8 mouse cellular contexts compared by ENCODE assay signal in genomic region chr6:30849818-30850217, GRCm38 (mm10). TPM values are rescaled to one million over a fixed set of nuclear protein-coding genes. Genes with fewer than 3 reads are reported as not detected.
DNase-seq lines count a peak whose midpoint lies in the region.

No protein-coding gene starts in this region.

- peak; percentile 9 for DNase-seq in gastrocnemius, adult 18-20 months (ENCODE audit: low spot score)
- DNase-seq in gastrocnemius, postnatal 36 days = no peak
- peak; percentile 17 for DNase-seq in left cerebral cortex, postnatal 4 days
- DNase-seq in left cerebral cortex, adult 18-20 months (ENCODE audit: low spot score in 2 of 2) = no peak
- peak; percentile 26 for DNase-seq in cerebellum, adult 9-10 months
- peak; percentile 8 for DNase-seq in lung, postnatal 14 days
- DNase-seq in natural killer cell, adult 2 months (ENCODE audit: low spot score in 2 of 2) = no peak
- no peak for DNase-seq in left cerebral cortex, adult 8-10 months (ENCODE audit: low spot score in 2 of 2)

- intact Hi-C loops in gastrocnemius, postnatal 36 days (cut with DNase I) = no loop called here
- intact Hi-C loops in left cerebral cortex, postnatal 4 days (cut with DNase I) = no loop called here

RNA-seq across cellular contexts. Expression of gene Copg2, which starts 46.8 kb away (rescaled TPM):
- total RNA-seq in gastrocnemius, adult 18-20 months (2021) = 10 to 100 TPM; 12.5 to 15.7 TPM
- total RNA-seq in gastrocnemius, postnatal 36 days (2021) = 10 to 100 TPM; 13.8 to 14.1 TPM
- 10 to 100 TPM; 51.6 to 52.0 TPM for total RNA-seq in left cerebral cortex, postnatal 4 days (2021)
- 10 to 100 TPM; 73.9 to 81.6 TPM for total RNA-seq in left cerebral cortex, adult 18-20 months (2021)
- total RNA-seq in left cerebral cortex, adult 8-10 months (2022) = 10 to 100 TPM; 79.4 to 90.6 (median 88.0) TPM

Comparison
In these comparisons a context has a peak if more than half of its experiments do, and no peak if none do; other contexts are left out.
1. DNase-seq: peak in gastrocnemius, adult 18-20 months (single experiment), left cerebral cortex, postnatal 4 days (single experiment), cerebellum, adult 9-10 months (single experiment) and lung, postnatal 14 days (single experiment); none in gastrocnemius, postnatal 36 days (0 of 2), left cerebral cortex, adult 18-20 months (0 of 2), natural killer cell, adult 2 months (0 of 2) and left cerebral cortex, adult 8-10 months (0 of 2).